Mouse (Mus musculus) left cerebral cortex, postnatal 4 days (tissue): Measurements from ENCODE around the gene Ctr9. TPM values are rescaled to one million over a fixed set of nuclear protein-coding genes. Genes with fewer than 3 reads are reported as not detected.

Experiments
- DNase-seq: peaks from one replicate; pipeline ENCODE4 v3.0.0-alpha.2; 2022
- intact Hi-C: fragments of 180-260 bp; cut with DNase I; formaldehyde crosslinking; loops from one replicate; pipeline ENCODE4 v1.15.1; 2025
- total RNA-seq, 2 experiments: library from RNA; stranded (reverse); gene quantifications; 2 replicates each; pipeline ENCODE4 v1.2.3; 2021

Gene Ctr9
- total RNA-seq, 2 experiments from 2014 or later, result 66.0 to 70.1 TPM

GRCm38 (mm10) chr7:111024912-111025311 lies 3.8 kb upstream of the Ctr9 start:
- no peak for DNase-seq
- intact Hi-C loops, result no loop called here

GRCm38 (mm10) chr7:111029046-111029553 lies 349 bp downstream of the Ctr9 start:
- intact Hi-C loops, result no loop called here
- peak; percentile 29 for DNase-seq

- no peak for DNase-seq
- intact Hi-C loops, result no loop called here
These were observed 20.2 kb downstream of the Ctr9 start for GRCm38 (mm10) chr7:111048920-111049319.

GRCm38 (mm10) chr7:111049652-111050421 lies 21.1 kb downstream of the Ctr9 start:
- peak; percentile 62 for DNase-seq
- intact Hi-C loops, result loop anchor here (10.0 kb wide), 2 partner anchors 185 to 915 kb away; no protein-coding TSS in a partner anchor

GRCm38 (mm10) chr7:111055221-111055620 lies 26.5 kb downstream of the Ctr9 start:
- intact Hi-C loops, result loop anchor here (10.0 kb wide), 2 partner anchors 180 to 910 kb away; no protein-coding TSS in a partner anchor
- DNase-seq, result no peak

- intact Hi-C loops, result loop anchor here (10.0 kb wide), 2 partner anchors 179 to 909 kb away; no protein-coding TSS in a partner anchor
- DNase-seq, result no peak
These were observed 27.4 kb downstream of the Ctr9 start for GRCm38 (mm10) chr7:111055984-111056657.

- intact Hi-C loops, result loop anchor here (10.0 kb wide), 2 partner anchors 175 to 905 kb away; no protein-coding TSS in a partner anchor
These were observed 30.8 kb downstream of the Ctr9 start for GRCm38 (mm10) chr7:111059527-111059926.

GRCm38 (mm10) chr7:111062971-111063370 lies 34.2 kb downstream of the Ctr9 start:
- DNase-seq, result no peak

More at GRCm38 (mm10) chr7:111059527-111059926, 30.8 kb downstream of the Ctr9 start:
- no peak for DNase-seq

GRCm38 (mm10) chr7:111068181-111068580 lies 39.4 kb downstream of the Ctr9 start:
- intact Hi-C loops, result no loop called here
- no peak for DNase-seq

More at GRCm38 (mm10) chr7:111062971-111063370, 34.2 kb downstream of the Ctr9 start:
- intact Hi-C loops, result no loop called here

- intact Hi-C loops, result loop anchor here (5.0 kb wide), 1 partner anchor 32 kb away; no protein-coding TSS in a partner anchor
- no peak for DNase-seq
These were observed 40.9 kb downstream of the Ctr9 start for GRCm38 (mm10) chr7:111069439-111070166.

GRCm38 (mm10) chr7:111070167-111070496 lies 41.4 kb downstream of the Ctr9 start:
- DNase-seq, result no peak
- intact Hi-C loops, result loop anchor here (5.0 kb wide), 1 partner anchor 33 kb away; no protein-coding TSS in a partner anchor

GRCm38 (mm10) chr7:111072410-111072809 lies 43.7 kb downstream of the Ctr9 start:
- intact Hi-C loops, result loop anchor here (5.0 kb wide), 1 partner anchor 35 kb away; no protein-coding TSS in a partner anchor
- no peak for DNase-seq

- intact Hi-C loops, result no loop called here
- no peak for DNase-seq
These were observed 46.5 kb downstream of the Ctr9 start for GRCm38 (mm10) chr7:111075288-111075687.

- no peak for DNase-seq
- intact Hi-C loops, result no loop called here
These were observed 49.5 kb downstream of the Ctr9 start for GRCm38 (mm10) chr7:111078271-111078670.

- DNase-seq, result no peak
- intact Hi-C loops, result loop anchor here (5.0 to 10.0 kb wide), 2 partner anchors 42 to 95 kb away; no protein-coding TSS in a partner anchor
These were observed 51.3 kb downstream of the Ctr9 start for GRCm38 (mm10) chr7:111080026-111080425.

GRCm38 (mm10) chr7:111080876-111081275 lies 52.1 kb downstream of the Ctr9 start:
- intact Hi-C loops, result loop anchor here (5.0 to 10.0 kb wide), 2 partner anchors 41 to 94 kb away; no protein-coding TSS in a partner anchor
- no peak for DNase-seq

GRCm38 (mm10) chr7:111082043-111082821 lies 53.5 kb downstream of the Ctr9 start:
- intact Hi-C loops, result loop anchor here (5.0 to 10.0 kb wide), 2 partner anchors 40 to 93 kb away; no protein-coding TSS in a partner anchor

GRCm38 (mm10) chr7:111082822-111083732 lies 54.3 kb downstream of the Ctr9 start, which contains the start of gene Eif4g2:
Gene Eif4g2 (minus strand): TSS chr7:111083030.
- intact Hi-C loops, result loop anchor here (5.0 to 10.0 kb wide), 2 partner anchors 39 to 92 kb away; no protein-coding TSS in a partner anchor
- DNase-seq, result peak; percentile 99

More at GRCm38 (mm10) chr7:111082043-111082821, 53.5 kb downstream of the Ctr9 start:
- DNase-seq, result peak; percentile 89
